20 mouse cellular contexts compared by ENCODE assay signal in genomic region chr10:67036141-67036540, GRCm38 (mm10). TPM values are rescaled to one million over a fixed set of nuclear protein-coding genes. Genes with fewer than 3 reads are reported as not detected.
DNase-seq lines count a peak whose midpoint lies in the region; ATAC-seq and TF ChIP-seq lines count a peak whose summit lies in the region.
"Had no signal": no experiment of that assay in that cellular context is flagged by ENCODE, and none has a peak within 500 bp of the region (broad histone marks: within the 10 kb centered on the region; RNA-seq: fewer than 3 reads in every experiment).

No protein-coding gene starts in this region.

- no peaks in the 10 kb centered on the region for H3K27me3 ChIP-seq in forebrain, embryonic 10.5 days (ENCODE audit: poor library complexity, severe bottlenecking)
- no peaks in the 10 kb centered on the region for H3K27me3 ChIP-seq in forebrain, embryonic 14.5 days (replicated peaks; ENCODE audit: control insufficient read depth, insufficient read depth, low read length)
- H3K27me3 ChIP-seq in CH12.LX (replicated peaks) = no peaks in the 10 kb centered on the region
- H3K27me3 ChIP-seq: embryonic facial prominence, embryonic 15.5 days; hindbrain, embryonic 13.5 days had no signal

- H3K4me2 ChIP-seq in forebrain, embryonic 14.5 days (ENCODE audit: low read length) = no peak overlapping the region
- H3K4me2 ChIP-seq in CH12.LX (ENCODE audit: insufficient read depth, low read depth, poor library complexity, severe bottlenecking) = no peak overlapping the region
- H3K4me2 ChIP-seq: embryonic facial prominence, embryonic 15.5 days; hindbrain, embryonic 13.5 days had no signal

- DNase-seq in forebrain, embryonic 10.5 days (ENCODE audit: extremely low spot score, low spot score) = no peak
- no peak for DNase-seq in forebrain, embryonic 14.5 days (ENCODE audit: low spot score)
- DNase-seq in CH12.LX (ENCODE audit: extremely low read depth) = no peak
- DNase-seq in layer of hippocampus, adult 9-11 months = no peak
- DNase-seq in right cerebral cortex, postnatal 14 days = no peak
- DNase-seq: adrenal gland, adult 2 months; adrenal gland, postnatal 25 days; cerebellum, adult 11 months; cerebellum, adult 8-10 months; cerebellum, postnatal 25 days; gastrocnemius, postnatal 14 days; heart, postnatal 10 days; heart, postnatal 4 days had no signal

- no peak for TF ChIP-seq CTCF in CH12.LX (conservative IDR thresholded peaks at IDR 0.05 in 1 of 2, IDR thresholded peaks at IDR 0.05 in 1 of 2; ENCODE audit: low read depth in 2 of 2, low read length in 2 of 2)

- no peak for TF ChIP-seq RAD21 in CH12.LX (IDR thresholded peaks at IDR 0.05; ENCODE audit: low read depth, low read length)

- in situ Hi-C loops in CH12.LX (cut with MboI; ENCODE audit: low pct_ligation_motif_present, low pct_unique_long_range_greater_than_20kb, low sequenced_read_pairs) = no loop called here

- TF ChIP-seq EP300 in CH12.LX (IDR thresholded peaks at IDR 0.05; ENCODE audit: low read length) = no peak

- no peak for ATAC-seq in forebrain, embryonic 14.5 days
- peak; percentile 86 for ATAC-seq in common myeloid progenitor, adult 5-6 weeks (replicated peaks; ENCODE audit: low read depth, poor library complexity, severe bottlenecking)
- peak; percentile 71 for ATAC-seq in megakaryocyte, adult 5-6 weeks (ENCODE audit: poor library complexity, severe bottlenecking)
- ATAC-seq: forebrain, embryonic 16.5 days; hindbrain, postnatal 0 days had no signal

- dilution Hi-C loops in CH12.LX (cut with MboI; ENCODE audit: extremely low pct_ligation_motif_present, extremely low pct_unique_long_range_greater_than_20kb, low sequenced_read_pairs) = no loop called here

- H3K4me1 ChIP-seq in forebrain, embryonic 10.5 days = peaks cover 4% of the 10 kb centered on the region; the same call in 1 of the 2 replicates
- H3K4me1 ChIP-seq in forebrain, embryonic 14.5 days (ENCODE audit: control insufficient read depth, insufficient read depth, low read length) = no peaks in the 10 kb centered on the region
- peaks cover 2 to 19% of the 10 kb centered on the region in 2 experiments; a peak in 3 of 4 replicates for H3K4me1 ChIP-seq in CH12.LX (ENCODE audit: control insufficient read depth in 1 of 2, insufficient read depth in 2 of 2)
- H3K4me1 ChIP-seq: hindbrain, embryonic 13.5 days had no signal

- H3K4me3 ChIP-seq in forebrain, embryonic 10.5 days = no peak overlapping the region
- no peak overlapping the region for H3K4me3 ChIP-seq in forebrain, embryonic 14.5 days (ENCODE audit: low read depth, low read length)
- no peak overlapping the region for H3K4me3 ChIP-seq in CH12.LX (replicated peaks in 1 of 3; ENCODE audit: low read depth in 2 of 3, low read length in 2 of 3, poor library complexity in 1 of 3)
- H3K4me3 ChIP-seq: embryonic facial prominence, embryonic 15.5 days; erythroblast, embryonic 14.5 days; hindbrain, embryonic 13.5 days had no signal

- peaks cover 38% of the 10 kb centered on the region for H3K36me3 ChIP-seq in forebrain, embryonic 10.5 days (replicated peaks)
- H3K36me3 ChIP-seq in forebrain, embryonic 14.5 days (ENCODE audit: control insufficient read depth, insufficient read depth, low read length) = no peaks in the 10 kb centered on the region
- peaks cover 47 to 65% of the 10 kb centered on the region in 2 experiments for H3K36me3 ChIP-seq in CH12.LX (replicated peaks in 1 of 2; ENCODE audit: control insufficient read depth in 1 of 2, insufficient read depth in 1 of 2, low read length in 1 of 2)
- H3K36me3 ChIP-seq: embryonic facial prominence, embryonic 15.5 days had no signal

- WGBS in forebrain, embryonic 10.5 days = 89% methylated on average over 5 of the region's 5 CpGs
- WGBS in forebrain, embryonic 14.5 days = 90% methylated on average over 5 of the region's 5 CpGs

- peak overlapping the region; percentile 48; the same call in 1 of the 2 replicates for H3K27ac ChIP-seq in forebrain, embryonic 10.5 days
- H3K27ac ChIP-seq in forebrain, embryonic 14.5 days (ENCODE audit: low read depth, low read length) = no peak overlapping the region
- peak overlapping the region; percentile 13; the same call in 1 of the 2 replicates for H3K27ac ChIP-seq in CH12.LX (ENCODE audit: insufficient read depth, low read depth)
- H3K27ac ChIP-seq: embryonic facial prominence, embryonic 15.5 days; hindbrain, embryonic 13.5 days; hindbrain, postnatal 0 days had no signal

- no peaks in the 10 kb centered on the region for H3K9me3 ChIP-seq in forebrain, embryonic 10.5 days
- no peaks in the 10 kb centered on the region for H3K9me3 ChIP-seq in forebrain, embryonic 14.5 days (replicated peaks; ENCODE audit: control insufficient read depth, low read length)
- H3K9me3 ChIP-seq in CH12.LX (replicated peaks; ENCODE audit: low read length) = no peaks in the 10 kb centered on the region
- H3K9me3 ChIP-seq: embryonic facial prominence, embryonic 15.5 days; hindbrain, embryonic 13.5 days had no signal

- TF ChIP-seq POLR2A in CH12.LX (IDR thresholded peaks at IDR 0.05; ENCODE audit: low read depth, low read length) = no peak

- H3K79me2 ChIP-seq in CH12.LX (replicated peaks; ENCODE audit: control insufficient read depth, extremely low read depth, insufficient read depth, poor library complexity, severe bottlenecking) = no peaks in the 10 kb centered on the region; the same call in 1 of the 2 replicates

- no peak overlapping the region for H3K9ac ChIP-seq in forebrain, embryonic 14.5 days (ENCODE audit: low read length)
- H3K9ac ChIP-seq in CH12.LX (ENCODE audit: insufficient read depth, low read depth) = no peak overlapping the region
- H3K9ac ChIP-seq: embryonic facial prominence, embryonic 15.5 days; hindbrain, embryonic 13.5 days had no signal

TF ChIP-seq in CH12.LX, 34 proteins besides CTCF, POLR2A, EP300 and RAD21:
- TF ChIP-seq NRF1 (IDR thresholded peaks at IDR 0.05; ENCODE audit: low read depth, low read length) (no peak), E2F4 (IDR thresholded peaks at IDR 0.05; ENCODE audit: insufficient replicate concordance, low read depth, low read length) (no peak), ZNF384 (IDR thresholded peaks at IDR 0.05; ENCODE audit: low read depth, low read length) (no peak), ZKSCAN1 (IDR thresholded peaks at IDR 0.05; ENCODE audit: borderline replicate concordance, low read depth, low read length) (no peak), TBP (conservative IDR thresholded peaks at IDR 0.05; ENCODE audit: low read depth, low read length) (no peak), MAZ (IDR thresholded peaks at IDR 0.05; ENCODE audit: low read depth, low read length) (no peak), CHD1 (IDR thresholded peaks at IDR 0.05; ENCODE audit: low read depth, low read length) (no peak), USF2 (conservative IDR thresholded peaks at IDR 0.05; ENCODE audit: low read depth, low read length) (no peak), MYC (IDR thresholded peaks at IDR 0.05; ENCODE audit: low read depth, low read length) (no peak), ETS1 (conservative IDR thresholded peaks at IDR 0.05; ENCODE audit: low read depth, low read length) (no peak), ZMIZ1 (IDR thresholded peaks at IDR 0.05; ENCODE audit: low read depth, low read length) (no peak), PAX5 (IDR thresholded peaks at IDR 0.05; ENCODE audit: low read length) (no peak), UBTF (IDR thresholded peaks at IDR 0.05; ENCODE audit: low read depth, low read length) (no peak), KAT2A (IDR thresholded peaks at IDR 0.05; ENCODE audit: insufficient replicate concordance, low read length) (no peak)

RNA-seq across cellular contexts. Expression of gene Jmjd1c, which starts 59.8 kb away (rescaled TPM):
- polyA plus RNA-seq in forebrain, embryonic 10.5 days (2016; fragmentation: Nextera tagmentation; extraction: Ambion mirVana) = 29.7 and 30.6 TPM in 2 replicates
- 35.1 and 42.9 TPM in 2 replicates for polyA plus RNA-seq in forebrain, embryonic 14.5 days (2014; fragmentation: Nextera tagmentation; extraction: Ambion mirVana)
- total RNA-seq in CH12.LX (2012; rRNA removed) (41.2 and 41.6 TPM in 2 replicates), CH12.LX (2014; rRNA removed) (41.2 and 41.4 TPM in 2 replicates)
- 40.9 and 50.1 TPM in 2 replicates for polyA plus RNA-seq in CH12.LX (2012; ENCODE audit: insufficient read length, low read depth)
- 134 and 162 TPM in 2 replicates for total RNA-seq in common myeloid progenitor, adult 5-6 weeks (2017)
- 96.1 and 96.7 TPM in 2 replicates for total RNA-seq in megakaryocyte, adult 5-6 weeks (2015)
- 69.0 and 91.8 TPM in 2 replicates for total RNA-seq in megakaryocyte, adult 5-6 weeks (2017)
